Mouse (Mus musculus) large intestine, adult 2 months (tissue): Measurements from ENCODE around the gene Jmjd6. TPM values are rescaled to one million over a fixed set of nuclear protein-coding genes. Genes with fewer than 3 reads are reported as not detected.
"Not testable (repeated sequence)": the region's sequence is repeated elsewhere in the genome, so short reads cannot be mapped to it uniquely, and the experiment has no call there.

Experiments
- DNase-seq: peaks from one replicate; pipeline ENCODE4 v3.0.0-alpha.2; 2012; ENCODE audit warnings: low read depth, low spot score
- WGBS: fragments of 180-500 bp; shearing (Covaris S2); methylation state at CpG from one replicate; pipeline ENCODE4 v1.1.7; 2018; 5-methylcytosine and 5-hydroxymethylcytosine counted together
- polyA plus RNA-seq: library from polyadenylated mRNA; depleted of rRNA; stranded (reverse); fragments of >200 nt; gene quantifications from 2 replicates; pipeline ENCODE4 v1.2.3, GENCODE M21; 2012

Gene Jmjd6
- polyA plus RNA-seq, 1 experiment: 26.6 TPM

DNA sequence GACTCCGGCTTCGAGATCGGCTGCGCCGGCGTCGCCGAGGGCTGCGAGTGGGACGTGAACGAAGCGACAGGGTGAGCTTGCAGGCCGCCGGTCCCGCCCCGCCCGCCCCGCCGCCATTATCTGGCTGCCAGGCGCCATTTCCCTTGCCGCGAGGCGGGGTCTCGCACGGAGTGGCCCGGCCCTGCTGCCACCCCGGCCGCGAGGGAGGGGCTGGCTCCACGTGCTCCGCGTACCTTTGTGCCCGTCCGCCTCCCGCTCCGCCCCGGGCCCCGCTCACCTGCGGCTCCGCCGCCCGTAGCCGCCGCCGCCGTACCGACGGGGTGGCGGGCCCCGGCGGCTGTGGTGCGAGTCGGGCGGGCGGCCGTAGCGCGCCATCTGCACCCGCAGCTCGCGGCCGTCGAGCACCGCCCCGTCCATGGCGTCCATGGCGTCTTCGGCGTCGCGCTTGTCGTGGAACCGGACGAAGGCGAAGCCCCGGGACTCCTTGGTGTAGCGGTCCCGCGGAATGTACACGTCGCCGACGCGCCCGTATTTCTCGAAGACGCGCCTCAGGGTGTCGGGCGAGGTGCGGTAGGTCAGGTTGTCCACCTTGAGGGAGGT is 9.1 kb upstream of the Jmjd6 start, which contains the start of gene Mfsd11:
Mfsd11 (plus strand) TSS at position 150 of the 600 bp plus-strand sequence.
- DNase-seq: no peak
- under 1% methylated on average over 90 of the region's 91 CpGs for WGBS

DNA sequence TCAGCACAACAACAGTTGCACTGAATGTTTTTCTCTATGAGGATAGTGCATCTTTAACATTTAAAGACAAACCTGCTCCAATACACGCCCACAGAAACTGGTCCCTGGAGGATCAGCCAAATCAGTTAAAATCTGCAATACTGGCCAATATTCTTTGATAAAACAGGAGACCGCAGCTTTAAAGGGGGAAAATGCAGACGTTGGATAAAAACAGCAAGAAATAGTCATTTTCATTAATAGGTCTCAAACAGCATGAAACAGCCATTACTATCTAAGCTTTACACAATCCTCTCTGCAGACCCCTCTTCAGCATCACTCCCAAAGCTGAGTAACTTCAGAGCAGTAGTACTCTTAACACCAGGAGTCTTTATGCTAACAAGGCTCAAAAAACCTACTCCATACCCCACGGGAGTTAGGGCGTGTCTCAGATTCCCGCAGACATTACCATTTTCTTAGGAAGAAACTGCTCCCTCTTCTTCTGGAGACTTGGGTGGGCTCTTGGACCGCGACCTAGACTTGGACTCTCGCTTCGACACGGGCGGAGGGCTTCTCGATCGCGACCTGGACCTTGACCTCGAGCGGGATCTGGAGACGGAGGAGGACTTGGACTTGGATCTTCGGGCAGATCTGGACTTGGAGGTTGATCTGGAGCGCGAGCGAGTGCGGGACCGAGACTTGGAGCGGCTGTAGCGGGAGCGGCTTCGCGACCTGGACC is 8.5 kb upstream of the Jmjd6 start:
- no peak for DNase-seq
- 1% methylated on average over 29 of the region's 29 CpGs for WGBS

DNA sequence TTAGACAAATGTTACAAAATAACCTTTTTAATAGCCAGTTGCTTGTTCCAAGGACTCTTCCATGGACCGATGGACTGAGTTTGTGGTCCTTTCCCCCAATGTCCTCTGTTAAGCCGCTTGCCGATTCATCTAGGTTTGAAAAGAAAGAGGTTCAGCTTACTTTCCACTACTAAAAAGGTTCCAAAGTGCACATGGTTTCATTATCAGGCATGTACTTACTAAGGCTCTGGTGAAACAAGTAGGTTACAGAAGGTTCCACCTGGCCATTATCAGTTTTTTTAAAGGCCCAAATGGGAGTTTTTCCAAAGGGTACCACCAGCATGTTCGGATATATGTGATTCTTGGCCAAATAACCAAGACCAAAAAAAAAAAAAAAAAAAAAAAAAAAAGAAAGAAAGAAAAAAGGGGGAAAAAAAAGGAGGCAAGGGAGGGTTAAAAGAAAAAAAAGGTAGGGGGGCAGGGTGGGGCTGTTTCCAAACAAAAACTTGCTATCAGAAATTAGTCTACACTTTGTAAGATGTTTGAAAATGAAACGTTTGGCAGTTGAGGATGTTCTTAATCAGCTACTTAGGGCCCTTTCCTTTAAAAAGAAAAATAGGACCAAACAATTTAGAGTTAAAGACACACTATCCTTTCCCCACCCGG is 7.7 kb upstream of the Jmjd6 start:
- DNase-seq: no peak
- WGBS: 6% methylated on average over 6 of the region's 6 CpGs

DNA sequence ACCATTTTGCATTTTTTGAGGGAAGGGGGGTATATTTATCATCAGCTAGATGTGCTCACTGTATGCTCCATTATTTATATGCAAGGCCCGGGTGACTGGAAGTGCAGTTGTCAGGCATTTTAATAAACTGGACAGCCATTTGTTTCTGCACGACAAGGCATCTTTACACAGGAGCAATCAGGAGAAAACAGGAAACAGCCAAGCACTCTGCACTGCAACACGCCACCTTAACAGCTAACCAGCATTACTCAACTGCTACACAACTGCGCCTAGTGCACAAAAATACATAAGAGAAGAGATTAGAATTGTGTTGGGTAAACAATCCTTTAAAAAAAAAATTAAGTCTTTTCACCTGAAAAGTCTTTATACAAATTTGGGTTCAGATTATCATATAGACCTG is 6.8 kb upstream of the Jmjd6 start:
- DNase-seq: no peak
- 7% methylated on average over 4 of the region's 4 CpGs for WGBS

DNA sequence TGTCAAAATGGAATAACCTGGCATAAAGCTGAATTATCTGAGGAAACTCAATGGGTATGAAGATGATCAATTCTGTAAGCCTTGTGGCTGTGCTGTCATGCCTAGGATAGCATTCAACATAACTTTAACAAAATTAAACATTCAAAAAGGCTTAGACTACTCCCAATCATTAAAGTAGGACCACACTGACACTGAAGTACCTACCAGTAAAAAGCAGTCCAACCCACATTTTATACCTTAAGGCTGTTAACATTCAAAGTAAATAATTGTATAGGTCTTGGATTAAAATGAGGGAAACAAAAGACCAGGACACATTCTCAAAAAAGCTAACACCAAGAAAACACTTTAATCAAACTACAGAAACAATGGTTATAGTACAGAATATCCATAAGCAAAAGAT is 6.3 kb upstream of the Jmjd6 start:
- DNase-seq: no peak

DNA sequence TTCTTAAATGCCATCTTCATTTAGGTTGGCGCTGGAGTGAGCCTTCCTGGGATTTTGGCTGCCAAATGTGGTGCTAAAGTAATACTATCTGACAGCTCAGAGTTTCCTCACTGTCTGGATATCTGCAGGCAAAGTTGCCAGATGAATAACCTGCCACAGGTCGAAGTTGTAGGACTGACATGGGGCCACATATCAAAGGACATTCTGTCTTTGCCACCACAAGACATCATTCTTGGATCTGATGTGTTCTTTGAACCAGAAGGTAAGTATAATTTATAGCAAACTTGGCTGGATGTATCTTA is 5.6 kb upstream of the Jmjd6 start:
- DNase-seq: not testable (repeated sequence)
- 55% methylated on average over 2 of the region's 2 CpGs for WGBS

DNA sequence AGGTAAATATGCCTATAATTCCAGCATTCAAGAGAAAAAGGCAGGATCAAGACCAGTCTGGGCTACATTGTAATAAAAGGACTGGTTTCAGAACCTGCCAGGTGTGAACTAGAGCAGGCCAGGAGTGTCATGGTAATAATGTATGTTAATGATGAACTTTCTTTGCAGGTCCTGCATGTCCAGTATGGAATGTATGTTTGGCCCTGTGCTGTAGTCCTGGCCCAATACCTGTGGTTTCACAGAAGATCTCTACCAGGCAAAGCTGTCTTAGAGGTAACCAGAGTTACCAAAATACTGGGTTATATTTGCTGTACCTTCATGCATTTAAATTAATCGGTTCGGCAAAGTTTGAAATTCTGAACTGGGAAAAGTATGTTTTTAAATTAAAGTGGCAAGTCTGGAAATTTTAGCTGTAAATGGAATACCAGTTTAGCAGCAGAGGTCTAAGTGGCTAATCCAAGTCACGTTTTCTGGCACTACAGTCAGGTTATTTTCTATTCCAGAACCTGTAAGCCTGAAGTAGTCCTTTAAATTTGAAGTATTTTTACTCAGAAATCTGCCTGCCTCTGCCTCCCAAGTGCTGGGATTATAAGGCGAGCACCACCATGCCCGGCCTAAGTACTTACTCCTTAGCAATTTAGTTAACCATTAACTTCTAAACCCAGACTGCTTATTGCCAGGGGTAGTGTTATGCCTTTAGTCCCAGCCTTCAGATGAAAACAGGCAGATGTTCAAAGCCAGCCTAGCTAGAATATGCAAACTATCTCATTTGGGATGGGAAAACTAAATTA is 5.0 kb upstream of the Jmjd6 start:
- no peak for DNase-seq
- WGBS: 61% methylated on average over 5 of the region's 5 CpGs

DNA sequence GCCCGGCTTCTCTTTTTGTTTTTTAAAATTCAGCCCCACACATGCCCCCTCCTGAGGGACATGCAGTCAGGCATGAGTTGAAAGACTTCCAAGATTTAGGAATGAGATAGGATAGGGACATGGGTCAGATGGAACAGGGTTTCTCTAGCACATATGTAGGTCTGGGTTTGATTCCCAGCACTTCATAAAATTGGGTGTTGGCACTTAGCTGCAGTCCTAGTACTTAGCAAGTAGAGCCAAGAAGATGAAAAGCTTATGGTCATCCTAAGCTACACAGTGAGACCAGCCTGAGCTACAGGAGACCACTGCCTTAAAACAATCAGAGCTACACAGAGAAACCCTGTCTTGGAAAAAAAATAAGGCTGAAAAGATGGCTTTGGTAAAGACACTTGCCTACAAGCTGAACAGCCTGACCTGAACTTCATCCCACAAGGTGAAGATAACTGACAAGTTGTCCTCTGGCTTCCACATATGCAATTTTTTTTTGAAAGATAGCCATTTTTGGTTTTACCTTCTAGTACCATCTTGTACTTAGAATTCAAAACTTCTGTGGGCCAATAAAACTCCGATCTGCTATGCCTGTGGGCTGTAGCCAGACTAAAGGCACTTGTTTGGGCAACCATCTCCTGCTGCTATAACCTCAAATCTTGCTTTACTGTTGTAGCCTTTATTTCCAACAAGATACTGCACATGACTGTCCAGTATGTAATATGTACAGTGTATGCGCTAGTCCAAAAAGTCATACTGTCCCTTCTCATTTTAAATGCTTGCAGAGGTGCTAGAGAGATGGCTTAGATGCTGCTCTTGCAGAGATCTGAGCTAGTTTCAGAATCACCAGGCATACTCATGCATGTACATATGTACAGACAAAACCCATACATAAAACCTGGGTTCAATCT is 4.2 kb upstream of the Jmjd6 start:
- 88% methylated on average over 3 of the region's 3 CpGs for WGBS

DNA sequence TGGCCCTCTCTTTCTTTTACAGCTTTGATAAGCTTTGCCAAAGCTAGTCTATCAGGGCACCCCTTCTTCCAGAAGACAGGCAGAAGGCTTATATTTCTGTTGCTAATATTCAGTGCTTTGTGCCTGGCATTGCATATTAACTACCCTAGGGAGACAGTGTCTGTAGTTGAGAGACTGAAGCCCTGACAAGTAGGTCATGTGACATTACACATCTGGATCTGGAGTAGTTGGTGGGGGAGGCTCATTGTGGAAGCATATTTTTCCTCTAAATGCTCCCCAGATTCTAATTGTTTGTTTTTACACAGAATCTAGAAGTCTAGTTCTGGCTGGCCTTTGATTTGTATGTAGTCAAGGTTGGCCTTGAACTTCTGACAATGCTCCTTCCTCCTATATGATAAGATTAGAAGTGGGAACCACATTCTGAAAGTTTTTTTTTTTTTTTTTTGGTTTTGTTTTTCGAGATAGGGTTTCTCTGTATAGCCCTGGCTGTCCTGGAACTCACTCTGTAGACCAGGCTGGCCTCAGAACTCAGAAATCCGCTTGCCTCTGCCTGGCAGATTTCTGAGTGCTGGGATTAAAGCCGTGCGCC is 3.4 kb upstream of the Jmjd6 start:
- WGBS: 74% methylated on average over 4 of the region's 4 CpGs
- no peak for DNase-seq

More for the DNA sequence above, 4.2 kb upstream of the Jmjd6 start:
- no peak for DNase-seq

DNA sequence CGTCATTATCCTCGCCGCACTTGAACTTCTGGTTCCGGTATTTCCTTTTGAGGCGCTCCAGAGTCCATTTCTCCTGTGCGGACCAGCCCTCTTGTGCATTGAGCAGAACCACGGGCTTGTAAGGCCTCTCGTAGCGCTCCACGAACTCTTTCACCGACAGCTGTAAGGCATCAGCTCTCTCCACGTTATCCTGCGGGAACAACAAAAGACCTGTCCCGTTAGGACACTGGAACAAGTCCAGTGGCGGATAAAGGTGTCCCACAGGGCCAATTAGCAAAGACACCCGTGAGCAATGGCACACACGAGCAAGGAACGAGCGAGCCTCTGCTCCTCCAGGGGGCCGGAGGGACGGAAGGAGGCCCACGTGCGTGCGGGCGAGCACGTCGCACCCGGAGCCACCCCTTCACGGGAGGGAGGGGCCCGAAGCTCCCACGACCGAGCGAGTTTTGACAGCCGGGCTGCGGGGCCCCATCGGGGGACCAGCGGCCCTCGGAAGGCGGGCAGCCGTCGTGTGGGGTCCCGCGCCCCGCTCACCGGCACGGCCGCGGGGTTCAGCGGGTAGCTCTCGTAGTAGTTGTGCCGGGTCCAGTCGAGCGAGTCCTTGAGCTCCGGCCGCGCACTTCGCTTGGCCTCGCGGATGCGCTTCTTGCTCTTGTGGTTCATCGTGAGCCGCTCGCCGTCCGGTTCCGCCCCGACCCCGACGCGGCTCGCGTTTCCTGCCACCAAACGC is 553 bp downstream of the Jmjd6 start:
- no peak for DNase-seq

DNA sequence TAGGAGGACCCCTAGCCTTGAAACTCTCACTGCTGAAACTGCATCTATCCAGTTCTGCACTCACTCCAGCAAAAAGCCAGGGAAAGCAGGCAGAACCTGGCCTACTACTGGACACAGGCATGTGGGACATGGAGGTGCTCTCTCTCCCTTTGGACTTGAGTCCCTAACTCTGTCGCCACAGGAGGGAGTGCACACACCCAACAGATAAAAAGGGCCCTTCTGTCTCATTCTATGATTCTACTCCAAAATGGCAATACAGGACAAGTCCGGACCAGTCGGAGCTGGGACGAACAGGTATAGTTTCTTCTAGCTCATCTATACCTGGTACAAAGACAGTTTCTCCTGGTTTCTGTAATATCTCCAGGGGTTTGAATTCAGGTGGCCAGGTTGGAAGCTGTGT is 2.5 kb downstream of the Jmjd6 start:
- 74% methylated on average over 4 of the region's 4 CpGs for WGBS
- no peak for DNase-seq

More for the DNA sequence above, 553 bp downstream of the Jmjd6 start:
- WGBS: under 1% methylated on average over 73 of the region's 73 CpGs

DNA sequence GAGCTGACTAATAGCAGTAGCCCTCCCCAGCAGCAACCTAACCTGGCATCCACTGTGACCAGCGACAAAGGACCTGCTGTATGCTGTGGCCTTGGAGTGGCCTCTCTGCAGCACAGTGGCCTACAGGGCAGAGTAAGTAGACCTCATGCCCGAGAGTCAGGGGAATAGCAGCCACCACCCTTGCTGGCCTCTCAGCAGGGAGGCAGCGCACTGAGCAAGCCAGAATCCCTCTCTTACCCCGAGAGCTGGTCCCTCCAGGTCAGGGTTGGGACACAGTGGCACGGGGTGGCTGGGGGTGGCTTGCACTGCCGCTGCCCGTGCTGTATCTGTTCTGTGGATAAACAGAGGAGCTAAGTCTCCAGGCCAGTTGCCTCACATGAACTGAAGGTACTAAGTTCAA is 3.6 kb downstream of the Jmjd6 start:
- 79% methylated on average over 7 of the region's 7 CpGs for WGBS
- DNase-seq: no peak

DNA sequence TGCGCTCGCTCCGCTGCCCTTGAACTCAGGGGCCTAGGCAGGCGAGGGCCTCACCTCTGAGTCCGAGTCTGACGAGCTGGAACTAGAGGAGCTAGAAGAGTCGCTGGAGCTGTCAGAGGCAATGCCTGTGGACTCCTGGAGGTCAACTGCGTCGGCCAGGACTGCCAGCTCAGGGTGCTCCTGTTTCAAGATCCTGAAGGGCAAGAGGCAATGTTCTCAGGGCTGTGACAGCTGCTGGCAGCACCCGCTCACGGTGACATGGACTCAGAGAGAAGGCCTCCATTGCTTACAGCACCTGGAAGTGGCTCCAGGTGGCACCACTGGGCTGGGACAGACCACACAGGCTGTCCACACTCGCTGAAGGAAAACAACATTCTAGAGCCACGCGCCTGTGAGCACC is 4.3 kb downstream of the Jmjd6 start:
- no peak for DNase-seq
- WGBS: 86% methylated on average over 14 of the region's 14 CpGs

DNA sequence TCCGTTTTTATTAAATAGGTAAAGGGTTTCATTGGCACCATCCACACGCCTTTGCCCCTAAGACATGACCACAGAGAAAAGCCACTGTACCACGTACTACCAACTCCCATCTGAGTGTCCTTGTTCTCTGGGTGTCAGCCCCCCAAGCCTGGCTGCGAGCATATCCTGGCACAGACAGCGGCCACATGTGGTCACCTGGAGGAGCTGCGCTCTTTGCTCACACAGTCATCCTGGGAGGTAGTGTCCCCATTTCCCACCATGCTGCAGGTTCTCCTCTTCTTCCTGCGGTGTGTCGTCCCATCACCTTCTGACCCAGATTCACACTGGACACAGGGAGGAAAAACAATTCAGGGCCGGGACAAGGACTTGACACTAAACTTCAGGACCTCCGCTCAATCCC is 5.8 kb downstream of the Jmjd6 start:
- DNase-seq: no peak
- 91% methylated on average over 10 of the region's 10 CpGs for WGBS

DNA sequence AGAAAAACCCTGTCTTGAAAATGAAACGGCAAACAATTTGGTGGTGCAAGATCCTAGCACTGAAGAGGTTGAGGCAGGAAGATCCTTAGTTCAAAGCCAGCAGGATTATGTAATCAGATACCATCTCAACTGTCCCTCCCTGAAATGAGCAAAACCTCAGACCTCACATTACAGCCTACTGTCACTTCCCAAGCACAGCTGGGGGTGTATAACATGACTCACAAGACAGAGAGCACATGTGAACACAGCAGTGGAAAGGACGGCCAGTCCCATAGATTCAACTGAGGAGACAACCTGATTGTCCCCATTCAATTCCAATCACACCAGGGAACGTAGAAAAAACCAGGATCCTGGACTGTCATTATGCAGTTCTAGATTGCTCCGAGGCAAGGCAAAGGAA is 7.0 kb downstream of the Jmjd6 start:
- DNase-seq: no peak
- WGBS: 80% methylated on average over 4 of the region's 4 CpGs

DNA sequence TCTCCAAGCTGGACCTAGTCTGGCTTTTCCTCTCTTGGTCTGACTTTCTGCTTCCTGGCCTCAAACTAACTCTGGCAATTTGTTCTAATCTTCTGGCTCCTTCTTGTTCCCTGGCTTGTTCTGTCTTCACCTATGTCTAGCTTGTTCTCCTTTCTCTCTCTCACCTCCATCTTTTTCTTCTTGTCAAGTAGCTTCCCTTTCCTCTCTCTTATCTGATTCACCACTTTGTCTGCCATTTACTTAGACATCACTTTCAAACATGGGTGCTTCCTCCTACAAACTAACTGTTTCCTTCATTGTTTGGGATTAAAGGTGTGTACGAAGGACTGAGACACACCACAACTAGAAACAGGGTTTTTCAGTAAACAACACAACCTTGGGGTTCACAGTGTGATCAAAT is 8.3 kb downstream of the Jmjd6 start:
- DNase-seq: no peak

DNA sequence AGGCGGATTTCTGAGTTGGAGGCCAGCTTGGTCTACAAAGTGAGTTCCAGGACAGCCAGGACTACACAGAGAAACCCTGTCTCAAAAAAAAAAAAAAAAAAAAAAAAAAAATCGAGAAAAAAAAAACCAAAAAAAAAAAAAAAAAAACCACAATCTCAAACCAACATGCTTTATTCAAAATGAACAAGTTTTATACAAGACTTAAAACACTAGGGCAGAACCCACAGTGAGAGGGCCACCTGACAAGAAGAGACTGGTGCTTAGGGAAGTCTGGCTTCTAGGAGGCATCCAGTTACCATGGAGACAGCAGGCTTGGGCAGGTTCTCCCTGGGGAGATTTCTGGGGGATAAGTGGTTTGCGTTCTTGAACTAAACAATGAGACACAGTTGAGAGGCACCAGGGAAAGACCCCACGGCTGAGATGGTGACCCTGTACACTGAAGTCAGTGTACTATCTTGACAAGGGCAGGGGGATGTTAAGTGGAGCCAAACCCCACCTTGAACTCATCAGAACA is 11.0 kb downstream of the Jmjd6 start:
- DNase-seq: no peak
- 57% methylated on average over 4 of the region's 4 CpGs for WGBS

More for the DNA sequence above, 8.3 kb downstream of the Jmjd6 start:
- 92% methylated on average over 1 of the region's 1 CpGs for WGBS

DNA sequence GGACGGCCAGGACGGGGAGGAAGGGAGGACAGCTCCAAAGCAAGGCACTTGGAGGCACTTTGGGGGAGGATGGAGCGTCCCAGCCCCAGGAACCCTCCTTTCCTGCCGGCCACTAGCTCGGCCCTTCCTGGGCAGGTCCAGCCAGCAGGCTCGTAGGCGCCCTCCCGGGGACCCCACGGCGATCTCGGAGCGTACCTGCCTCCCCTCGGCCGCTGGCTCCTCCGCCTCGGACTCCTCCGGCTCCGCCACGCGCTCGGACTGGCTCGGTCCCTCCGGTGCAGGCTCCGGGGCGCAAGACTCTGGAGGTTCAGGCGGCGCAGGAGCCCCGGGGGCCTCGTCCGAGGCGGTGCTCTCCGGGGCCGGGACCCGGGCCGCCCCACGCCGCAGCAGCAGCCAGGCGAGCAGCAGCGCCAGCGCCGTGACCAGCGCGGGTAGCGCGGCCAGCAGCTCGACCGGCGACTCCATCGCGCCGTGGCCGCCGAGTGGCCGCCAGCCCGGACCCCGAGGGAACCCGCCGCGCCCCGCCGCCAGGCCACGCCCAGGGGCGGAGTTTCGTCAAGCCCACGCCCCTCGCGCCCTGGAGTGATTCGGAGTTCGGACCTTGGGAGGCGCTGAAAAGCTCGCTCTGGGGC is 15.6 kb downstream of the Jmjd6 start, which contains the start of gene Mxra7:
Mxra7 (minus strand) TSS at position 513 of the 632 bp plus-strand sequence.
- DNase-seq: no peak
- WGBS: 3% methylated on average over 71 of the region's 71 CpGs
